Mouse (Mus musculus) kidney, embryonic 14.5 days (tissue): ENCODE results near the gene 2010111I01Rik. TPM values are rescaled to one million over a fixed set of nuclear protein-coding genes. Genes with fewer than 3 reads are reported as not detected.

Experiments used
- ATAC-seq: fragments of 200-750 bp; cut with Nextera tagmentation; 2 replicates; pipeline ENCODE4 v1.8.0; 2017; ENCODE audit warnings: moderate number of reproducible peaks, mild to moderate bottlenecking, moderate TSS enrichment, moderate library complexity; ENCODE audit not compliant: low FRiP score, low TSS enrichment
- H3K27ac ChIP-seq: fragments of 300-500 bp; sonication (generic); 2 replicates; pipeline ENCODE4 v1.5.1; 2014; ENCODE audit warnings: low read depth, mild to moderate bottlenecking, low read length, moderate library complexity, mixed read lengths
- H3K27me3 ChIP-seq: fragments of 300-500 bp; sonication (generic); 2 replicates; pipeline ENCODE4 v1.6.1; 2014; ENCODE audit warnings: mild to moderate bottlenecking, low read length; ENCODE audit not compliant: control insufficient read depth, insufficient read depth
- H3K36me3 ChIP-seq: fragments of 300-500 bp; sonication (generic); 2 replicates; pipeline ENCODE4 v1.6.1; 2014; ENCODE audit warnings: low read length, mixed read lengths; ENCODE audit not compliant: control insufficient read depth, insufficient read depth
- H3K4me1 ChIP-seq: fragments of 300-500 bp; sonication (generic); 2 replicates; pipeline ENCODE4 v1.6.1; 2014; ENCODE audit warnings: low read length, mixed read lengths; ENCODE audit not compliant: control insufficient read depth, insufficient read depth
- H3K4me2 ChIP-seq: fragments of 300-500 bp; sonication (generic); replicated peaks from 2 replicates; pipeline ENCODE4 v1.6.1; 2014; ENCODE audit warnings: low read depth, mild to moderate bottlenecking, low read length
- H3K4me3 ChIP-seq: fragments of 300-500 bp; sonication (generic); 2 replicates; pipeline ENCODE4 v1.5.1; 2014; ENCODE audit warnings: mild to moderate bottlenecking, low read length
- H3K9ac ChIP-seq: fragments of 300-500 bp; sonication (generic); 2 replicates; pipeline ENCODE4 v1.6.1; 2014; ENCODE audit warnings: low read depth, mild to moderate bottlenecking, low read length, moderate library complexity
- H3K9me3 ChIP-seq: fragments of 300-500 bp; sonication (generic); 2 replicates; pipeline ENCODE4 v1.6.1; 2016; ENCODE audit warnings: low read length; ENCODE audit not compliant: control insufficient read depth
- WGBS: fragments of 180-500 bp; shearing (Covaris S2); extraction: QIAGEN DNeasy Blood & Tissue Kit; methylation state at CpG from one replicate; pipeline ENCODE4 v1.1.7; 2014; 5-methylcytosine and 5-hydroxymethylcytosine counted together
- polyA plus RNA-seq: library from polyadenylated mRNA; unstranded; fragments of >200 nt; fragmentation: Nextera tagmentation; extraction: Ambion mirVana; gene quantifications from 2 replicates; pipeline ENCODE4 v1.2.1, GENCODE M21; 2014

2010111I01Rik gene
- polyA plus RNA-seq, 1 experiment from 2014 or later = 153 TPM

GRCm38 (mm10) chr13:63193423-63193822 lies 228.7 kb downstream of the 2010111I01Rik start:
- no peak overlapping the region for H3K4me3 ChIP-seq
- no peak for ATAC-seq
- no peak overlapping the region for H3K4me2 ChIP-seq
- H3K9ac ChIP-seq = no peak overlapping the region
- no peak overlapping the region for H3K27ac ChIP-seq
- no peaks in the 10 kb centered on the region for H3K27me3 ChIP-seq
- 66% methylated on average over 3 of the region's 3 CpGs for WGBS
- no peaks in the 10 kb centered on the region for H3K36me3 ChIP-seq
- peaks cover 7% of the 10 kb centered on the region; the same call in 1 of the 2 replicates for H3K4me1 ChIP-seq
- H3K9me3 ChIP-seq = no peaks in the 10 kb centered on the region

GRCm38 (mm10) chr13:63198038-63198437 lies 233.3 kb downstream of the 2010111I01Rik start:
- ATAC-seq = no peak
- WGBS = 100% methylated on average over 1 of the region's 1 CpGs
- no peak overlapping the region for H3K27ac ChIP-seq

DNA sequence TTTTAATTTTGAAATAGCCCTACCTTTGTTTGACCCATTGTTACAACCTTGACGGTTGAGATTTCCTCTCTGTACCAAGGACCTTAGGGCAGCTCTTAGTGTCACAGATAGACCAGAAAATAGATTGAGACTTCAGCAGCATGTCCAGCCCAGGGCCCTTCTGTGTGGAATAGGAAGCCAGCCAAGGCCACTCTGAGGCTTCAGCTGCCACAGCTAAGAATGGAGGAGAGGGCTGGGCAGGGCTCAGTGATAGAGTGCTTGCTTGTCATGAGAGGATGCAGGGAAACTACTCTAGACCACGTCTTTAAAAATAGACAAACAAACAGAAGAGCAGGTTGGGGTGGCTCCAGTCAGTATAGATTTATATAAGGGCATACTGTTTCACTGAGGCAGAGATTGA lies 234.9 kb downstream of the 2010111I01Rik start:
- Histone ChIP-seq H3K9me3 (no peaks in the 10 kb centered on the region), H3K27ac (no peak overlapping the region), H3K27me3 (no peaks in the 10 kb centered on the region), H3K36me3 (no peaks in the 10 kb centered on the region), H3K4me3 (no peak overlapping the region), H3K4me2 (no peak overlapping the region), H3K4me1 (peaks cover 4% of the 10 kb centered on the region; the same call in 1 of the 2 replicates), H3K9ac (no peak overlapping the region)
- WGBS = 58% methylated on average over 2 of the region's 2 CpGs
- no peak for ATAC-seq

More at GRCm38 (mm10) chr13:63198038-63198437, 233.3 kb downstream of the 2010111I01Rik start:
- H3K27me3 ChIP-seq = no peaks in the 10 kb centered on the region
- no peaks in the 10 kb centered on the region for H3K9me3 ChIP-seq
- H3K4me2 ChIP-seq = no peak overlapping the region
- H3K4me1 ChIP-seq = peaks cover 4% of the 10 kb centered on the region; the same call in 1 of the 2 replicates
- no peak overlapping the region for H3K9ac ChIP-seq
- H3K36me3 ChIP-seq = no peaks in the 10 kb centered on the region
- no peak overlapping the region for H3K4me3 ChIP-seq

- peaks cover 4% of the 10 kb centered on the region; the same call in 1 of the 2 replicates for H3K4me1 ChIP-seq
- H3K36me3 ChIP-seq = no peaks in the 10 kb centered on the region
- no peak overlapping the region for H3K27ac ChIP-seq
- WGBS = 60% methylated on average over 8 of the region's 8 CpGs
- no peak overlapping the region for H3K4me2 ChIP-seq
- ATAC-seq = no peak
- H3K9me3 ChIP-seq = no peaks in the 10 kb centered on the region
- no peak overlapping the region for H3K4me3 ChIP-seq
- no peak overlapping the region for H3K9ac ChIP-seq
- H3K27me3 ChIP-seq = no peaks in the 10 kb centered on the region
Measured at GRCm38 (mm10) chr13:63203502-63204278, 239.0 kb downstream of the 2010111I01Rik start.

DNA sequence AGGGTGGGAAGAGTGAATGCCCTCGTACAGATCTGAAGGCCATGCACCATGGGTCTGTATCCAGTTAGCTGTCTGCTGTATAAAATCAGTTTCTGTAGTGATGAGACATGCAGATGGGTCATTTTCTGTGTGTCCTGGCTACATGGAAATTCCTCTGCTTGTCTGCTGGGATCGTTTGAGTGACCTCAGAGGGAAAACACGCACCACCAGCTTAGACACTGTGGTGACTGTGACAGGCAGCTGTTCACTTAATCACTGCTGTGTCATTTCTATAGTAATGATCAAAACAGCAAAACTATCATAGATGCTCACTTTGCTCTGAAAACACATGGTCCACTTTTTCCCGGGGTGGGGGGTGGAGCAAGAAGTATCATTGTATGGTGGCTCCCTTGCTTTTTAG lies 241.1 kb downstream of the 2010111I01Rik start:
- Histone ChIP-seq H3K27me3 (no peaks in the 10 kb centered on the region), H3K27ac (no peak overlapping the region), H3K4me1 (peaks cover 4% of the 10 kb centered on the region; the same call in 1 of the 2 replicates), H3K4me2 (no peak overlapping the region), H3K9me3 (no peaks in the 10 kb centered on the region), H3K9ac (no peak overlapping the region), H3K4me3 (no peak overlapping the region), H3K36me3 (no peaks in the 10 kb centered on the region)
- 77% methylated on average over 4 of the region's 4 CpGs for WGBS
- ATAC-seq = no peak

DNA sequence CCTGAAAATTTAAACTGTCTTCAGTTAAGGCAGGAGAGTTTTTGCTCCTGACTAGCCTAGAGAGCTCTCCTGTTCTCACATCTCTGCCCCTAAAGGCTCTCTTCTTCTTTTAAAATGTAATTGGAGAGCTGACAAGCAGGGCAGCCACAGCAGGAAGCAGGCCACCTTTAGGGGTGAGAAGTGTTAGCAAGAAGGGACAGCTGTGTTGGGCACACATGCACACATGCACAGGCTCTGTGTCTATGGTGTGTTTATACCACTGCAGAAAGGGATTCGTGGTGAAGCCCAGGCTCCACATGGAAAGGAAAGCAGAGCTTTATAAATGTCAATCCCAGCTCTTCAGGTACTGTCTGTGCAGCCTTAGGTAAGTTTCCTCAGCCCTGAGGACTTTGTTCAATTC lies 241.7 kb downstream of the 2010111I01Rik start:
- no peak for ATAC-seq
- no peak overlapping the region for H3K9ac ChIP-seq
- WGBS = 76% methylated on average over 1 of the region's 1 CpGs
- H3K9me3 ChIP-seq = no peaks in the 10 kb centered on the region
- H3K27me3 ChIP-seq = no peaks in the 10 kb centered on the region
- no peak overlapping the region for H3K27ac ChIP-seq
- H3K4me3 ChIP-seq = no peak overlapping the region
- no peaks in the 10 kb centered on the region for H3K36me3 ChIP-seq
- peaks cover 4% of the 10 kb centered on the region; the same call in 1 of the 2 replicates for H3K4me1 ChIP-seq
- no peak overlapping the region for H3K4me2 ChIP-seq

- Histone ChIP-seq H3K4me3 (no peak overlapping the region), H3K27ac (no peak overlapping the region), H3K4me2 (no peak overlapping the region), H3K4me1 (no peaks in the 10 kb centered on the region), H3K9ac (no peak overlapping the region), H3K36me3 (no peaks in the 10 kb centered on the region), H3K27me3 (no peaks in the 10 kb centered on the region), H3K9me3 (no peaks in the 10 kb centered on the region)
- ATAC-seq = no peak
Measured at GRCm38 (mm10) chr13:63216537-63216936, 251.8 kb downstream of the 2010111I01Rik start.

- H3K4me3 ChIP-seq = no peak overlapping the region
- ATAC-seq = no peak
- no peaks in the 10 kb centered on the region for H3K9me3 ChIP-seq
- H3K36me3 ChIP-seq = no peaks in the 10 kb centered on the region
- no peak overlapping the region for H3K27ac ChIP-seq
- 95% methylated on average over 7 of the region's 8 CpGs for WGBS
- no peak overlapping the region for H3K9ac ChIP-seq
- no peaks in the 10 kb centered on the region for H3K27me3 ChIP-seq
- H3K4me2 ChIP-seq = no peak overlapping the region
- 0 out of 2 replicates have a peak, but pooled peaks cover 5% of the 10 kb centered on the region for H3K4me1 ChIP-seq
Measured at GRCm38 (mm10) chr13:63223026-63223770, 258.5 kb downstream of the 2010111I01Rik start.
